Mouse (Mus musculus) heart, adult 18-20 months (tissue): ENCODE data around the gene Rbfox1. TPM values are rescaled to one million over a fixed set of nuclear protein-coding genes. Genes with fewer than 3 reads are reported as not detected.

Experiments
- DNase-seq, 2 experiments: peaks; one replicate each; pipeline ENCODE4 v3.0.0; 2021 to 2022; ENCODE audit warnings: mixed read lengths in 1 of 2
- total RNA-seq, 2 experiments: library from RNA; stranded (reverse); gene quantifications; 2 replicates each; pipeline ENCODE4 v1.2.3; 2021

Gene Rbfox1
- total RNA-seq, 2 experiments from 2014 or later = 56.9 to 65.4 TPM

GRCm38 (mm10) chr16:7149106-7149899 lies 1264.1 kb downstream of the Rbfox1 start:
- no peak for DNase-seq

DNA sequence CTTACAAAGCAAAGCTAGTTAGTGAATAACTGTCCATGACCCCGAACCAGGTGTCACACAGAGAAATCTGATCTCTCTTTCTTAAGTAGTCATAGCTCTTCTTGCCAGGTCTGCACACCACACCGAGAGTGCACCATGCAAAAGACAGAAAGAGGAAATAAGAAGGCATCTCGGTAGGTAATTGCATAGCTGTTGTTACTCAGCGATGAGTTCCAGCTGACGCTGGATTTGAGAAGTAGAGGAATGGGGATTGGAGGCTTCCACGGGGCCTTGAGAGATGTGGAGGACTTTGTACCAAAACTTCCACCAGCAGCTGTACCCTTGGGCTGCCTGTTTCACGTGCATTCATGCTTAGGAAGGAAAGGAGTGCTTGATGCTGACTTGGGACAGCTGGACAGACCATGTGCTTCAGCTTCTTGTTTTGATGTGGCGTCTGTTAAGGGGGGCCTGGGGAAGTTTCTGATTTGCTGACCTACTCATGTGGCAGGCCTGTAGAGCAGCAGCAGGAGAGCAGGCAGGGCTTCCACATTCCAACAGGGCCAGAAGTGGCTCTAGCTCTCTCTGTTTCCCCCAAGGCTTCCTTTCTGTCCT lies 1265.1 kb downstream of the Rbfox1 start:
- DNase-seq = peak; percentile 77 to 84

- no peak for DNase-seq
These were observed 1267.2 kb downstream of the Rbfox1 start for GRCm38 (mm10) chr16:7152401-7152800.

DNA sequence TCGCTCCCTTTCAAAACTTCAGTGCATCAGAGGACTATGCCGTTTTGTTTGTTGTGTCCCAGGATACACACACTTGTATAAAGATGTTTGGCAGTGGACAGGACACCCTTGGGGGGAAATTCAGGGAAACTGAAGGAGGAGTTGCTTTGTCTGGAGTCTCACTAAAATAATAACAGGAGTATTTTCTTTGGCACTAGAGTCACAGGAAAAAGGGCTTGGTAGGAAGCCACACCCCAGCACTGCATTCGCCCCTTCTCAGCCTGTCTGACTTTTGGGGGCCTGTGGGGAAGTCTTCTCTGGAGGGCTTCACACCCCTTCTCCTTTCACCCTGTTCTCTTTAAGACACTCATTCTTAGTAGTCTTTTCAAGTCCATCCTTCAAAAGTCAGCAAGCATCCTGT lies 1269.5 kb downstream of the Rbfox1 start:
- peak in 1 of 2 experiments; percentile 32 for DNase-seq

GRCm38 (mm10) chr16:7158856-7159826 lies 1274.0 kb downstream of the Rbfox1 start:
- DNase-seq = no peak

DNA sequence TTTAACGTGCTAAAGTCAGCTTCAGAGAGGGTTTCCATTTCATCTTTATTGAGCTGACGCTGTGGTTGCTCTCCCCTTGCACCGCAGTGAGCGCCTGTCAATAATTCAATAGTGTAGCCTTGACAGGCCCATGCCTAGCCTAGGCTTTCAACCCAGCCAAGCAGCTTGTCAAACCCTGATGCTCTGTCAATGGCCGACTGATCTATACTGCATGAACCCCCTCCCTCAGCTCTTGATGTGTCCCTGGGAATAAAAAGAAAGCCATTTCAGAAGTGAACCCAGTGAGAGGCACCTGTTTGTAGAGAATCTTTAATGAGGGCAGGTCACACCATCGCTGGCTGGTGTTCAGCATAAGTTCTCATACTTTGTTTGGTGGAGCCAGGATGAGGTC lies 1274.7 kb downstream of the Rbfox1 start:
- no peak for DNase-seq

- no peak for DNase-seq
These were observed 1277.0 kb downstream of the Rbfox1 start for GRCm38 (mm10) chr16:7162168-7162567.

- no peak for DNase-seq
These were observed 1278.5 kb downstream of the Rbfox1 start for GRCm38 (mm10) chr16:7163688-7164087.

DNA sequence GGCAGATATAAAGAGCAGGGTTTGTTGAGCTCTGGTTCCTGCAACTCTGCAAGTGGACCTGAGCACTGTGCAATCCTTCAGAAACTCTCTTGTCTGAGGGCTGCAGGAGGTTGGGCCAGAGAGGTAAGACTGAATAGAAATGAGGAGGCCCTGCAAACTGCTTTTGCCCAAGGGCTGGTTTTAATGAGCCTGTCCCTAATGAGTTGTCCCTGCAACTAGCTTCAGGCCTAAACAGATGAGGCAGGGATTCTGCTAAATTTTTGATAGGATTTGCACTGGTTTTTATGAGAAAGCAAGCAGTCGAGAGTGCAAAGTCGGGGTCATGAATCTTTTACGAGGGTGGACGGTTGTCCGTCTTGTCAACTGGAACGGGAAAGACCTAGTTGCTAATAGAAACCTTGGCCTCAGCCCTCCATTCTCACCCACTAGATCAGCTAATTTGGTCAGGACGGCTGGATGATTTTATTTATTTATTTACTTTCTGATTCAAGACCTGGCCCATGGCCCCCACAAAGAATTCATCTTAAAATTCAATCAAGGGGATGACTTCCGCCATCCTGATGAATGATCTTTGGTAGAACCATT lies 1279.1 kb downstream of the Rbfox1 start:
- no peak for DNase-seq

DNA sequence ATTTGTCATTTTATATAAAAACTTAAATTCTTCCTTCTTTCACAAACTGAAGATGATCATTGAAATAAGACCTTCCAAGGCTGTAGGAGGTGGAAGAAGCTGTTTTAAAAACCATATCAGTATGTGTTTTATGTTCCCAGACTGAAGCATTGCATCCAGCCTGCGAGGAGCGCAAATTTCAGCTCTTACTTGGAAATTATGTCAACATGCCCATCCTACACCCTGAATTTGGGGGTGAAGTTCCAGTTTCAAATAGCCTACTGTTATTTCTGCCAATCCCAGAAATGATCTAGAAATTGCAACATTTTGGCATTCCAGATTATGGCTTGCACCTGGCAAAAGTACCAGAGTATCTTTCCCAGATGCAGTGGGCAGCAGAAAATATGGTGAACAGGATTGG lies 1290.8 kb downstream of the Rbfox1 start:
- no peak for DNase-seq

DNA sequence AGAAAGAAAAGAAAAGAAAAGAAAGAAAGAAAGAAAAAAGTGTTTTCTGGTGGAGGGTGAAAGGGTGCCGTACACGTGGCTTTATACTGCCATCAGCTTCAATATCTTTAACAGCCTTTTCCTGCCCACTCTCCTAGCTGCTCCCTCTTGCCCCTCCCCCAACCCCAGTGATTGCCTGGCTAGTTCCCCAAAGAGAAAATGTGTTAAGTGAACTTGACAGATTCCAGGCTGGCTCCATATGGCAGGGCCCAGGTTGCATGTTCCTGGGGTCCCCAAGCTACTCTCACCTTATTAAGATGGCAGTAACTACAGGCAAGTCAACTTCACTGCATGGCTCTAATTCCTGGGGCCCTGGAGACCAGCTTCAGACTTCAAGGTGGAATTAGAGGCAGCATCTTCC lies 1302.6 kb downstream of the Rbfox1 start:
- DNase-seq = no peak

DNA sequence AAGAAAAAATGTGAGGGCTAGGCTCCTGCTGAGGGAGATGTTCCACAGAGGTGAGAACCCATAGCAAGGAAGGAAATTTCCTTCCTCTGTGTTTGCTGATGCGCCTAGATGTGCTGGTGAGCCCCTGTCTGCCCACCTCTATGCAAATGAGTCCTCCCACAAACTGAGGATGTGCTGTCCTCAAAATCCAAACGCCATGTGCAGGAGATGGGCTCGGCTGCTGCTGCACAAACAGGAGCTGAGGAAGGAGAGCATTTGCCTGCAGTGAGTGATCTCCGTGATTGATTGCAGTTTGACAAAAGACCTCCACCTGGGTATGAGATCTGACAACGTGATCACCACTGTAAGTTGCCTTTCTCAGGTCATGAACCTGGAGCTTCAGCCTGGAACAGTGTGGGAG lies 1308.4 kb downstream of the Rbfox1 start:
- no peak for DNase-seq

DNA sequence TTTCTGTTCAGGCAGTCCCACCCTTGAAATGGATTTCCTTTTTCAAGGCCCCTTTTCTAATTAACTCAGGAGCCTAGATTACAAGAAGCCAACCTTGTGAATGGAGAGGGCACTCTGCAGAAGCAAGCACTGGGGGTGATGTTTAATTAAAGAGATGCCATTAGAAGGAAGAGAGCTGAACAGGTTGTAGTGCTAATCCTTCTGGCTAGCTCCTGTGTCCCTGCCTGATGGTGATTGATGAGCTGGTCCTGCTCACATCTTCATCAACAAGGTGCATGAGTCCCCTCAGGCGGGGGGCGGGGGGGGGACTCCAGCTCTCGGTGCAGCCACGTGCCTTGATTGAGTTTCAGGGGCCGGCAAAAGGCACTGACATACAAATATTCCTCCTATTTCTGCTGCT lies 1312.8 kb downstream of the Rbfox1 start:
- no peak for DNase-seq

DNA sequence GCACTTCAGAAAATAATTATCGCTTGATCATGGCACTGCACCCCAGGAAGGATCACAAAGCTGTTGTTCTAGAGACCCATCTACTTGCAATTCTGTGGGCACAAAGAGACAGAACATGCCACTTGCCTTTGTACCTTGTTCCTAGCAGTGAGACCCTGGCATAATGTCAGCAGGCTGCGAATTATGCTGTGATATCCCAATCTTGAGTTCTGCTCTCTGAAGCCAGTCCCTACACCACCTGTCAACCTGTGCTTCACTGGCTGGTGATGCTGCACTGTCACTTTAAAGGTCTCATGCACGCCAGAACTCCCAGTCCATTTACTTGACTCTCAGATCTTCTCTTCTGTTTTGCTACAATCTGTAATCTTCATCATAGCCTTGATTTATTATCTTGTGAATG lies 1315.1 kb downstream of the Rbfox1 start:
- no peak for DNase-seq

DNA sequence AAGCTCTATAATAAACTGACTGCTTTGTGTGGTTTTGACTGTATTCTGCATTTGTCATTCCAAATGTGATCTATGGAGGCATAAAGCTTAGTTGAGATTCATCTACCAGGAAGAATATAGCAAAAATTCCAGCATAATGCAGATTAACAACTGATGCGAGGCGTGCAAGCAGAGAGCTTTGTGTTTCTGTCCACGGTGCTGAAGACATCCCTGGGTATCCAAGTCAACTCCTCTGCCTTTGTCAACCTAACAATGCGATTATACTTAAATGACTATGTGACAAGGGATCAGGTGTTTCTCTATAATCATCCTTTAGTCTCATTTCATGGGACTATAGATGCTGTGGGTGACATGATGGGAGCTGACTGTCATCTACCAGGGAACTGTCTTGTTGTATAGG lies 1316.7 kb downstream of the Rbfox1 start:
- DNase-seq = no peak

DNA sequence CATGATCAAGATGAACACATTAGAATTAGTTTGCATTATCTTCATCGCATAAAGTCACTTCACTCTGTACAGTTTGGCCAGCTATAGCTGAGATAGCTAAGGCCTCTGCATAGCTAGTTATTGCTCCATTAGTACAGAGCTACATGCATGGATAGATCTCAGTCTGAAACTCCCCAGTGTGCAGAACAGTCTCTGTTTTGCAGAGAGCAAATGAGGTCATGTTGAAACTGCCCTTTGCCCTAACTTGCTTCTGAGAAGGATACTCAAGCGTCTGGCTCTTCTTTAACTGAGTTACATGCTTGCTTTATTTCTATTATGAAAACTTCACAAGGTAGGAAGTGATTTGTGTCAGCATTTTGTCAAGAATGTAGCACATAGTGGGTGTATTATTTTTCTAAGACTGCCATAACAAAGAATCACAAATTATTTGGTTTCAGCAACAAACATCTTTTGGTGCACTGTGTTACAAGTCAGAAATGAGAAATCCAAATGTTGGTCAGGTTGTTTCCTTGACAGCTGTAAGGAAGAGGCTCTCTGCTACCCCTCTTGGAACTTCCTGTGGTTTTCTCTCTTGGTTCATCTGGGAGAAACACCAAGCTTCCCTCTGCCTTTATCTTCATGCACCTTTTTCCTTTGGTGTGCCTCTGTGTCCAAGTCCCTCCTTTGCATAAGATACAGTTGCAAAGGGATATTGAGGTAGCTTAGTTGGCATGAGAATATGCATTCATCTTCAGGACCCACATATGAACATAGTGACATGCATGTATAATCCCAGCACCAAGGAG lies 1321.2 kb downstream of the Rbfox1 start:
- no peak for DNase-seq

- no peak for DNase-seq
These were observed 1322.4 kb downstream of the Rbfox1 start for GRCm38 (mm10) chr16:7207599-7207998.

- DNase-seq = peak in 1 of 2 experiments; percentile 7
These were observed 1327.6 kb downstream of the Rbfox1 start for GRCm38 (mm10) chr16:7212756-7213155.

DNA sequence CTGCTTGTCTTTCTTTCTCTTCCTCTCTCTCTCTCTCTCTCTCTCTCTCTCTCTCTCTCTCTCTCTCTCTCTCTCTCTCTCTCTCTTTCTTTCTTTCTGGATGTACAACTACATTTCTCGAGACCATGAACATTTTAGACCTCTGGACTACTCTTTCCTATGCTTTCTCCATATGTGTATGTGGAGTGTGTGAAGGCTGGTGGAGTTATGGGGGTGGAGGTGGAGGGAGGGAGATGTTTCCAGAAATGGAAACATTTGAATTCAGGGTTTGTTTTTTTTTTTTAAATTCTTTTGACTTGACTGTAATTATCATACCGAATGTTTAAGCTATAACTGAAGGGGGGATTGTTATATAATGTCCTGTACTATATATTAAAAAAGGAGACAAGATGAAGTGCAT lies 1338.1 kb downstream of the Rbfox1 start:
- DNase-seq = no peak

- DNase-seq = no peak
These were observed 1340.8 kb downstream of the Rbfox1 start for GRCm38 (mm10) chr16:7226000-7226399.

DNA sequence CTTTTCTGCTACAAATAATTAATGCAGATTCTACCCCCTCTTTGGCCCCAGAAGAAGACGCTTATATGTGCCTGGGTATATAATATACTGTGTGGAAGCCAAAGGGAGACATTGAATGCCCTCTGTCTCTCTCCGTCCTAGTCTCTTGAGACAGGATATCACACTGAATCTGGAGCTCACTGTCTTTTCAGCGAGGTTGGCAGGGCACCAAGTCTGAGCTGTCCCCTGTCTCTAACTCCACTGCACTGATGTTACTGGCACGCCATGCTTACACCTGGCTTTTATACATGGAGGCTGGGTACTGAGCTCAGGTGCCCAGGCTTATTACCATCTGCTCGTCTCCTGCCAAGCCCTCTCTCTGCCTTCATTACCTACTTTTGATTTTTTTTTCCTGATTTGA lies 1343.1 kb downstream of the Rbfox1 start:
- no peak for DNase-seq

GRCm38 (mm10) chr16:7229232-7229631 lies 1344.1 kb downstream of the Rbfox1 start:
- peak; percentile 9 to 20 for DNase-seq
